Mouse (Mus musculus) heart, embryonic 11.5 days (tissue): ENCODE results near the gene Vstm2l. TPM values are rescaled to one million over a fixed set of nuclear protein-coding genes. Genes with fewer than 3 reads are reported as not detected.

Experiments
- ATAC-seq: fragments of 200-750 bp; cut with Nextera tagmentation; replicated peaks from 2 replicates; pipeline ENCODE4 v1.8.0; 2017; ENCODE audit warnings: moderate library complexity; ENCODE audit not compliant: insufficient number of reproducible peaks, low FRiP score, low TSS enrichment
- H3K27ac ChIP-seq: fragments of 300-500 bp; sonication (generic); 2 replicates; pipeline ENCODE4 v1.5.1; 2014; ENCODE audit warnings: mild to moderate bottlenecking, low read depth, low read length
- H3K27me3 ChIP-seq: fragments of 300-500 bp; sonication (generic); 2 replicates; pipeline ENCODE4 v1.6.1; 2014; ENCODE audit warnings: mild to moderate bottlenecking, low read length, mixed read lengths; ENCODE audit not compliant: control insufficient read depth, insufficient read depth
- H3K36me3 ChIP-seq: fragments of 300-500 bp; sonication (generic); 2 replicates; pipeline ENCODE4 v1.6.1; 2014; ENCODE audit warnings: mild to moderate bottlenecking, low read length, moderate library complexity, mixed read lengths; ENCODE audit not compliant: control insufficient read depth, insufficient read depth
- H3K4me1 ChIP-seq: fragments of 300-500 bp; sonication (generic); 2 replicates; pipeline ENCODE4 v1.6.1; 2014; ENCODE audit warnings: low read length; ENCODE audit not compliant: control insufficient read depth, insufficient read depth
- H3K4me2 ChIP-seq: fragments of 300-500 bp; sonication (generic); 2 replicates; pipeline ENCODE4 v1.6.1; 2014; ENCODE audit warnings: mild to moderate bottlenecking, moderate library complexity
- H3K4me3 ChIP-seq: fragments of 300-500 bp; sonication (generic); 2 replicates; pipeline ENCODE4 v1.5.1; 2014; ENCODE audit warnings: low read depth, low read length
- H3K9ac ChIP-seq: fragments of 300-500 bp; sonication (generic); 2 replicates; pipeline ENCODE4 v1.6.1; 2014; ENCODE audit warnings: mild to moderate bottlenecking, low read depth, low read length, moderate library complexity
- H3K9me3 ChIP-seq: fragments of 300-500 bp; sonication (generic); replicated peaks from 2 replicates; pipeline ENCODE4 v1.6.1; 2016; ENCODE audit warnings: low read length; ENCODE audit not compliant: control insufficient read depth
- WGBS: fragments of 180-500 bp; shearing (Covaris S2); extraction: QIAGEN DNeasy Blood & Tissue Kit; methylation state at CpG from one replicate; pipeline ENCODE4 v1.1.7; 2014; ENCODE audit not compliant: insufficient replicate concordance; 5-methylcytosine and 5-hydroxymethylcytosine counted together
- polyA plus RNA-seq: library from polyadenylated mRNA; unstranded; fragments of >200 nt; fragmentation: Nextera tagmentation; extraction: Ambion mirVana; gene quantifications from 2 replicates; pipeline ENCODE4 v1.2.1, GENCODE M21; 2014

The Vstm2l gene
- polyA plus RNA-seq, 1 experiment from 2014 or later, result 0.34 TPM

DNA sequence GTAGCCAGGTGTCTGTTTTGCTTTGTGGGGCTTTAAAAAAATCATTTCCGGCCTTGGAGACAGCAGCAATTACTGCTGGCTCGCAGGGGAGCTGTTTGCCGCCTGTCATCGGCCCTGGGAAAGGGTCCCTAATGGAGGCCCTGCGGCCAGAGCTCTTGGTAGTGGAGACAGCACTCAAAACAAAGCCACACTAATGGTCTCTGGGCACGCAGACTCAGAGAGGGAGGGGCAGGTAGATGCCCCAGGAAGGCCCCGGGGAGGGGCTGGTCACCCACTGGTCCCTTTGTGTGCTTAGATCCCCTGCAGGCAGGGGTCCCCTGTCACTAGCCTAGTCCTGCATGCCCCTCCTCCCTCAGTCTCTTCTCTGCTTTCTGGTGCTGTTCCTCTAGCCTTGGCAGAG lies 9.0 kb downstream of the Vstm2l start:
- Histone ChIP-seq H3K27me3 (peaks cover 71% of the 10 kb centered on the region), H3K36me3 (no peaks in the 10 kb centered on the region), H3K27ac (no peak overlapping the region), H3K4me3 (no peak overlapping the region), H3K9ac (no peak overlapping the region), H3K4me2 (no peak overlapping the region), H3K4me1 (no peaks in the 10 kb centered on the region; the same call in 1 of the 2 replicates), H3K9me3 (no peaks in the 10 kb centered on the region)
- ATAC-seq, result no peak
- WGBS, result 10% methylated on average over 7 of the region's 7 CpGs

DNA sequence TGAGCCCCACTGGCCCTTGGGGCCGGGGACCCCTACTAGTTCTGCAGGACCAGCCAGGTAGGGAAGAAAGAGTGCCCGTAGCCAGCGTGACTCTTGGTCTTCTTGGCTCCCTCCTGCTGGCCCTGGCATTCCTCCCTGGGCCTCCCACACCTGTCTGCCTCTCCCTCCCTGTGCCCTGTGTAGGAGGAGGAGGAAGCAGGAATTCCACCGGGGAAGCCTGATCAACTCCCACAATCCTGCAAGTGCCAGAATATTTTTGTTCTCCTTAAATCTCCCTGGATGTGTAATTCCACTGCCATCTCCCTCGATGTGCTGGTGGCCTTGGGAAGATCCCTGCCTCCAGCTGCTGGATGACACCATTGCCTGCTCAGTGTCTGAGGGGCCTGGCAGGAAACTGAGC lies 10.1 kb downstream of the Vstm2l start:
- Histone ChIP-seq H3K4me2 (no peak overlapping the region), H3K9ac (no peak overlapping the region), H3K4me3 (no peak overlapping the region), H3K27ac (no peak overlapping the region), H3K36me3 (no peaks in the 10 kb centered on the region), H3K4me1 (no peaks in the 10 kb centered on the region; the same call in 1 of the 2 replicates), H3K27me3 (peaks cover 64% of the 10 kb centered on the region), H3K9me3 (no peaks in the 10 kb centered on the region)
- WGBS, result 67% methylated on average over 5 of the region's 5 CpGs
- ATAC-seq, result no peak

DNA sequence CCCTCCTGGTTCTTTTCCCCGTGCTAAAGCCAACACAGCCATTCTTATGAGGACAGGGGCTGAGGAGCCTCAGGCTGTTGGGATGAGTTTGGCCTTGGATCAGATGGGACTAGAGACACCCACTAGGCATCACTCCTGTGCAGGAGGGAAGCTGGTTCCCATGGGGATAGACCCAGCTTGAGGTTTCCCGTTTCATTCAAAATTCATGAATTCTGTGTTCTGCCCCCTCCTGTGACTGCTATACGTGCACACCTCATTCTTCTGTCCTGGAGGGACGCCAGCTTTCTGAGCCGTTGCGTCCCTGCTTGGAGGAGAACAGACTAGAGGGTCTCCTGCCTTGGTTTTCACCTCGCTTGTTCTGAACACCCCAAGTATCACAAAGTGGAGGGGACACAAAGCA lies 12.0 kb downstream of the Vstm2l start:
- no peak for ATAC-seq
- 71% methylated on average over 7 of the region's 7 CpGs for WGBS
- H3K9ac ChIP-seq, result no peak overlapping the region
- no peak overlapping the region for H3K27ac ChIP-seq
- peaks cover 53% of the 10 kb centered on the region for H3K27me3 ChIP-seq
- H3K9me3 ChIP-seq, result no peaks in the 10 kb centered on the region
- H3K4me3 ChIP-seq, result no peak overlapping the region
- no peaks in the 10 kb centered on the region; the same call in 1 of the 2 replicates for H3K4me1 ChIP-seq
- H3K36me3 ChIP-seq, result no peaks in the 10 kb centered on the region
- H3K4me2 ChIP-seq, result no peak overlapping the region

DNA sequence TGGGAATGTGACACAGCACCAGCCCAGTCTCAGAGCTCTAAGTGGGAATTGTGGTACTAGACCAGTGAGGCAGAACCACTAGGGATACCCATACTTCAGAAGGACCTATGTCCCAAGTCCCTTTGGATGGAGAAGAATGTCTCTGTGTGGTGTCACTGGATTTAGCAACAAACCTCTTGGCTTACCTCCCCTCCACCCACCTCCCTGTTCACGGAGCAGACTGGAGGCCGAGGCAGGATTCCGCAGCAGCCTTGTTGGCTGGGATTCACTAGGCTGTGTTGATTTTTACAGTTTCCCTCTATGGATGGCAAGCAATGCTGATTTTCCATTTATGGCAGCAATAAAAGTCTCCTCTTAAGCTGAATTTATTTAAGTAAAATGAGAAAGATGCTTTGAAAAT lies 12.5 kb downstream of the Vstm2l start:
- no peak for ATAC-seq
- no peaks in the 10 kb centered on the region for H3K9me3 ChIP-seq
- no peak overlapping the region for H3K4me3 ChIP-seq
- WGBS, result 75% methylated on average over 3 of the region's 3 CpGs
- H3K36me3 ChIP-seq, result no peaks in the 10 kb centered on the region
- no peak overlapping the region for H3K9ac ChIP-seq
- H3K27ac ChIP-seq, result no peak overlapping the region
- no peak overlapping the region for H3K4me2 ChIP-seq
- H3K27me3 ChIP-seq, result peaks cover 49% of the 10 kb centered on the region
- H3K4me1 ChIP-seq, result no peaks in the 10 kb centered on the region; the same call in 1 of the 2 replicates

DNA sequence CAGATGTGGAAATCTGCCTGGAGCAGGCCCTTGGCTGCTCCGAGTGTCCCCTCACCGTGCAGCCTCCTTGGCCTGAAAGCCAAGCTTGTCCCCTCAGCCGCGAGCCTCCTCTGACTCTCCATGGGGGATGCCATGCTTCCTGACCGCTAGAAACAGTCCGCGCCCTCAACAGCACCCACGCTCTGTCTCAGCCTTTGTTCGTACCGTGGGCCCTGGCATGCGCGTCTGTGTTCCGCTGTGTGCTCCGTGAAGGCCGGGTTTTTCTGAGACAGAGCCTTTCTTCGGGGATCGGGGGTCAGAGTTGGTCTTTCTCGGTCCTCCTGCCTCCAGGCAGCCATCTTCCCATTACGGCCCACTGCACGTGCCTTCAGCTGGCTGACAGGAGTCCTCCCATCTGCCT lies 12.9 kb downstream of the Vstm2l start:
- no peaks in the 10 kb centered on the region for H3K36me3 ChIP-seq
- H3K27me3 ChIP-seq, result peaks cover 44% of the 10 kb centered on the region
- no peaks in the 10 kb centered on the region for H3K9me3 ChIP-seq
- H3K4me3 ChIP-seq, result no peak overlapping the region
- no peak overlapping the region for H3K4me2 ChIP-seq
- no peak for ATAC-seq
- no peak overlapping the region for H3K27ac ChIP-seq
- WGBS, result 56% methylated on average over 20 of the region's 20 CpGs
- H3K4me1 ChIP-seq, result no peaks in the 10 kb centered on the region; the same call in 1 of the 2 replicates
- no peak overlapping the region for H3K9ac ChIP-seq

DNA sequence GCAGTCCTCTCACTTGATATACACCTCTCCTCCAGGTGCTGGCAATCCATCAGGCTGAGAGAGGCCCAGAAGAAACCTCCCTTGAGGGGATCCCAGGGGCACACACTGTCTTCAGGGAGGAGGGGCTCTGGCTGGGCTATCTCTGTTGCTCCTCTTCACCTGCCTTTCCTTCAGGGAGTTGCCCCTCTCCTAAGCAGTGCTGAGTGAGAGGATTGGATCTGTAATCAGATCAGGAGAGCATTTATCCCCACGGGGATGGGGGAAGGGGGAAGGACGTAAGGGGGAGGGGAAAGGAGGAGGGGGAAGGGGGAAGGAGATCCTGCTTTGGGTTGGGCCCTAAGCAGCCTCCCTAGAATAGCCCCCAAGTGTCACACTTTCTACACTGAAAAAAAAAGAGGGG lies 13.4 kb downstream of the Vstm2l start:
- no peak overlapping the region for H3K4me2 ChIP-seq
- H3K36me3 ChIP-seq, result no peaks in the 10 kb centered on the region
- no peak overlapping the region for H3K27ac ChIP-seq
- no peak for ATAC-seq
- no peaks in the 10 kb centered on the region for H3K9me3 ChIP-seq
- H3K4me1 ChIP-seq, result no peaks in the 10 kb centered on the region; the same call in 1 of the 2 replicates
- H3K9ac ChIP-seq, result no peak overlapping the region
- no peak overlapping the region for H3K4me3 ChIP-seq
- peaks cover 40% of the 10 kb centered on the region for H3K27me3 ChIP-seq
- WGBS, result 30% methylated on average over 2 of the region's 2 CpGs

DNA sequence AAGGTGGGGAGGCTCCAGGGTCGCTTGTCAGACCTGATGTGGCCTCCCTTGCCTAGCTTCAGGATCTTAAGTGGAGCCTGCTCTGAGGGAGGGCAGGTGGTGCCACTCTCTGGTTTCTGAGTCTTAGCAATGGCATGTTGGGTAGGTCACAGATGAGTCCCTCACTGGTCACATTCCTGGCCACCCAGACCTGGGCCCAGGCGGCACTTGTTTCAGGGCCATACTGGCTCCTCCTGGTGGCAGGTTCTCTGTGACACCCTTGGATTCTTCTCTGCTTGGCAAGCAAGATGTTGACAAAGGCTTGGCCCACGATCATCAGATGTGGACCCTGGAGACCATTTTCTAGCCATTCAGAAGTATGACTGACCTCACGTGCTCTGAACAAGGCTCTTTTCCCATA lies 18.2 kb downstream of the Vstm2l start:
- ATAC-seq, result no peak
- 69% methylated on average over 4 of the region's 4 CpGs for WGBS
- Histone ChIP-seq H3K4me1 (no peaks in the 10 kb centered on the region; the same call in 1 of the 2 replicates), H3K36me3 (no peaks in the 10 kb centered on the region), H3K4me3 (no peak overlapping the region), H3K27me3 (peaks cover 19% of the 10 kb centered on the region), H3K27ac (no peak overlapping the region), H3K4me2 (no peak overlapping the region), H3K9ac (no peak overlapping the region), H3K9me3 (no peaks in the 10 kb centered on the region)

DNA sequence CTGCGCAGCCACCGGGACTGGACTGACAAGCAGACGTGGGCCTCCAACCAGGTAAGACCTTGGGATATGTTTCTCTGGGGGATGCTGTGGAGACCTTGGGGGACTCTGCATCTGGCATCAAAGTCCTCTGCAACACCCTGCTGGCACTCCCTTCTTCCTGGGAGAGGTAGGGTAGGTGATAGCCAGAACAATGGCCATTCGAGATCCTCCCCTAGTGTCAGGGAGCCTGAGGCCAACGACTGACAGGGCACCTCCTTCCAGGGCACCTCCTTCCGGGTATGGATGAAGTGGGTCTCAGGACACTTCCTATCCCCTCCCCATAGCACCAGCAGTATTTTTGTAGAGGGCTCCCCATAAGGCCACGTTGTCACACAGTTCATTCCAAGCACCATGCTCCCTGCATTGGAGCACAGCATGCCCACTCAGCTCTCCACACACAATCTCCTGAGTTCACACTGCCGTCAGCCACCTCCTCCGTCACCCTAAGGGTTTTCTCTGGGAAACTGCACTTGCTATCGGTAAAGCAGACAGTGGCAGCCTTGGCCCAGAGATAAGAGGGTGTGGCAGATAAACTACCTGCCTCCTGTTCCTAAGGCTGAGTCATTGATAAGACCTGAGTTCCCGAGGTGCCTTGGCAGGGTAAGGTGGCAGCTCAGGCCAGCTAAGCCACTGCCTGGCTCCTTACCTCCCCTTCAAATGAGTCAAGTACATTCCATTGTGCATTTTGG lies 21.2 kb downstream of the Vstm2l start:
- Histone ChIP-seq H3K27me3 (peaks cover 36% of the 10 kb centered on the region), H3K27ac (no peak overlapping the region), H3K4me2 (no peak overlapping the region), H3K36me3 (no peaks in the 10 kb centered on the region), H3K9me3 (no peaks in the 10 kb centered on the region), H3K9ac (no peak overlapping the region), H3K4me1 (no peaks in the 10 kb centered on the region; the same call in 1 of the 2 replicates), H3K4me3 (no peak overlapping the region)
- no peak for ATAC-seq
- 44% methylated on average over 11 of the region's 11 CpGs for WGBS

DNA sequence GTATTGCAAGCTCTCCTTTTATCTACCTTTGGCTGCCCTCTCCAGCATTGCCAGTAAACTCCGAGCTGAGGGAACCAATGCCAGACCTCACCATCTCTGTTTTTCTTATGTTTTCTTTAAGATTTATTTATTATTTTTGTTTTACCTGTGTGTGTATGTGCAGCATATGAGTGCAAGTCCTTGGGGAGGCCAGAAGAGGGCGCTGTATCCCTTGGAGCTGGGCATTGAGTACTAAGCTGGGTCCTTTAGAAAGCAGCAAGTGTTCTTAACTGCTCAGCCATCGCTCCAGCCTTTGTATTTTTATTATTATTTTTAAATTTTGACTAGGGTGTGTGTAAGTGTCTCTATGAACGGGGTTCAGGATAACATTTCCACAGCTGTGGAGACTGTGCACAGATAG lies 22.2 kb downstream of the Vstm2l start:
- Histone ChIP-seq H3K9me3 (no peaks in the 10 kb centered on the region), H3K4me1 (peaks cover 5% of the 10 kb centered on the region), H3K27me3 (peaks cover 46% of the 10 kb centered on the region), H3K27ac (no peak overlapping the region), H3K36me3 (no peaks in the 10 kb centered on the region), H3K9ac (no peak overlapping the region), H3K4me2 (no peak overlapping the region), H3K4me3 (no peak overlapping the region)
- 68% methylated on average over 4 of the region's 4 CpGs for WGBS
- no peak for ATAC-seq
